Mouse (Mus musculus): ENCODE data around the gene Agbl4. TPM values are rescaled to one million over a fixed set of nuclear protein-coding genes. Genes with fewer than 3 reads are reported as not detected.

Agbl4 gene
- polyA plus RNA-seq, 1 experiment from 2014 or later: not detected

DNA sequence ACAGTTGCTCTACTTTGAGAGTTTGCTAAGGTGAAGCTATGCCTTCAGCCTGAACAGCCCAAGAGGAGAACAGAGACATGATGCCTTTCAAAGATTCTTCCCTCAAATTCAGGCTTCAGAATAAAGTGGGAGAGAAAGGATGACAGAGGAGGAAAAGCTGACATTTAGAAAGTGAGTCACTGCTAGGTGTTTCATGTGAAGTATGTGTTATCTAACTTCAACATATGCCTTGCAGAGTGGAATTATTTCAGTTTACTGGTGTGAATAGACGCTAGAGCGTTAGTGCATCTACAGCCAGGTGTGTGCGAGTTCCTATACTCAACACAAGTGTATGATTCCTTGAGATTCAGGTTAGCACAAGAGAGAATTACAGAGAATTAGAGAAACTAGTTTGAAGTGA lies 244.0 kb downstream of the Agbl4 start:
- Histone ChIP-seq H3K36me3 (replicated peaks) (no peaks in the 10 kb centered on the region), H3K27ac (replicated peaks) (no peak overlapping the region), H3K9me3 (replicated peaks) (no peaks in the 10 kb centered on the region), H3K4me3 (replicated peaks) (no peak overlapping the region), H3K9ac (no peak overlapping the region), H3K4me1 (replicated peaks) (no peaks in the 10 kb centered on the region), H3K4me2 (no peak overlapping the region), H3K27me3 (no peaks in the 10 kb centered on the region)
- ATAC-seq (ENCODE audit: insufficient read depth): no peak
- WGBS (ENCODE audit: insufficient replicate concordance): 70% methylated on average over 3 of the region's 3 CpGs

DNA sequence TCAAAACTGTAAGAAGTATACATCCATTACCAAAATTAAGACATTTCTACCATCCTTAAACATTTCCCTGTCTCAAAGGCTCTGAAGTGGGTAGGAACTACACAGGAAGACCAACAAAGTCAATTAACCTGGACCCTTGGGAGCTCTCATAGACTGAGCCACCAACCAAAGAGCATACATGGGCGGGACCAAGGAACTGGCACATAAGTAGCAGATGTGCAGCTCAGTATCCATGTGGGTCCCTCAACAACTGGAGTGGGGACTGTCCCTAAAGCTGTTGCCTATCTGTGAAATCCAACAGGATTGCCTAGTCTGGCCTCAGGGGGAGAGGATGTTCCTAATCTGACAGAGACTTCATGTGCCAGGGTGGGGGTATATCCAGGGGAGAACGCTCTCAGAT lies 265.5 kb downstream of the Agbl4 start:
- Histone ChIP-seq H3K4me1 (replicated peaks) (no peaks in the 10 kb centered on the region), H3K4me2 (no peak overlapping the region), H3K9me3 (replicated peaks) (no peaks in the 10 kb centered on the region), H3K36me3 (replicated peaks) (no peaks in the 10 kb centered on the region), H3K4me3 (replicated peaks) (no peak overlapping the region), H3K27ac (replicated peaks) (no peak overlapping the region), H3K27me3 (no peaks in the 10 kb centered on the region), H3K9ac (no peak overlapping the region)
- ATAC-seq (ENCODE audit: insufficient read depth): no peak
- WGBS (ENCODE audit: insufficient replicate concordance): 62% methylated on average over 2 of the region's 2 CpGs

DNA sequence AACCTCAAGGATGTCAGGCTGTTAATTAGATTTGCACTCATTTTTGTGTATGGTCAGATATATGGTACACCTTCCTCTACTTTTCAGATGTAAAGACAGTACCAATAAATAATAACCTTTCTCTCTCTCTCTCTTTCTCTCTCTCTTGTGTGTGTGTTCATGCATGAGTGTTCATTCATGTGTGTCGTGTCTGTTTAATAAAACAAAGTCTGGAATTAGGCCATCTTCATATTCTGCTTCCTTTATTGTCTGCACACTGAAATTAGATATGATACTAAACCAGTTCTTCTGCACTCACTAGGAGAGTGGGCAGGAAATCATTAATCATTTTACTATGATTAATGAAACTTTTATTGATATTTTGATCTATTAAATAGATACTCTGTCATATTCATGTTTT lies 276.7 kb downstream of the Agbl4 start:
- Histone ChIP-seq H3K36me3 (replicated peaks) (no peaks in the 10 kb centered on the region), H3K4me2 (no peak overlapping the region), H3K9me3 (replicated peaks) (no peaks in the 10 kb centered on the region), H3K4me1 (replicated peaks) (no peaks in the 10 kb centered on the region), H3K27me3 (no peaks in the 10 kb centered on the region), H3K4me3 (replicated peaks) (no peak overlapping the region), H3K9ac (no peak overlapping the region), H3K27ac (replicated peaks) (no peak overlapping the region)
- ATAC-seq (ENCODE audit: insufficient read depth): no peak
- WGBS (ENCODE audit: insufficient replicate concordance): 55% methylated on average over 1 of the region's 1 CpGs

DNA sequence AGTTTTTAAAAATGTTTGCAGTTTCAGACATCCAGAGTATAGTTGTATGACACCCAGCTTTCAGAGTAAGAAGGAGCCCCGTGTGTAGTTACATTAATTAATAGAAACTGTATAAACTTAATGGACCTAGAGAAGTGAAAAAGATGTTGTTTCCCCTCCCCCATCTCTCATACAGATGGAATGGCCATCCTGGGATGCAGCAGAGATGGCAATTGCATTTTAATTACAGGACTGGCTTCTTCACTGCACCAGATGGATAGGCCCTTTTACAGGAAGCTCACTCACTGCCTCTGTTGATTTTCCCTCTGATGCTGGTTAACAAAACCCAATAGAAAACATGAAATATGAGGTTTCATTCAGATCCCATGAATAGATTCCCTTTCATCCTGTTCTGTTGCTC lies 337.7 kb downstream of the Agbl4 start:
- H3K36me3 ChIP-seq (replicated peaks): no peaks in the 10 kb centered on the region
- H3K9me3 ChIP-seq (replicated peaks): no peaks in the 10 kb centered on the region
- H3K27ac ChIP-seq (replicated peaks): no peak overlapping the region
- H3K4me3 ChIP-seq (replicated peaks): no peak overlapping the region
- no peak overlapping the region for H3K9ac ChIP-seq
- ATAC-seq (ENCODE audit: insufficient read depth): no peak
- WGBS (ENCODE audit: insufficient replicate concordance): 51% methylated on average over 1 of the region's 1 CpGs
- no peaks in the 10 kb centered on the region for H3K4me1 ChIP-seq (replicated peaks)
- no peaks in the 10 kb centered on the region for H3K27me3 ChIP-seq
- H3K4me2 ChIP-seq: no peak overlapping the region

DNA sequence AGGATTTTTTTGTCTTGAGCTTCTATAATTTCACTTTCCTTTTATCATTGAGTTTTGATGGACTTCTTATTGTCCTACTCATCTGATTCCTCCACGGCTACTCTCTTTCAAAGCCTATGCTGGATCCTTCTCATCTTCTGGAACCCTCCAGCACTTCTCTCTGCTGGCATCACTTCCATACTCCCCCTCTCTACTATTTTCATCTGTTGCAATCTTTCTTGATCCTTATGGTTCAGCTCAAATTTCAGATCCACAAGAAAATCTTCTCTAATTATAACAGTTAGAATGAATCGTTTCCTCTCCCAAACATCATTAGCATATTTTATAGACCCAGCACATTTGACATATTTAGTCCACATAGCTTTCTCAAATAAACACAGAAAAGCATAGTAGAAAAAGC lies 360.5 kb downstream of the Agbl4 start:
- Histone ChIP-seq H3K27ac (replicated peaks) (no peak overlapping the region), H3K36me3 (replicated peaks) (no peaks in the 10 kb centered on the region), H3K9ac (no peak overlapping the region), H3K4me3 (replicated peaks) (no peak overlapping the region), H3K9me3 (replicated peaks) (no peaks in the 10 kb centered on the region), H3K4me1 (replicated peaks) (no peaks in the 10 kb centered on the region), H3K4me2 (no peak overlapping the region), H3K27me3 (no peaks in the 10 kb centered on the region)
- 53% methylated on average over 2 of the region's 2 CpGs for WGBS (ENCODE audit: insufficient replicate concordance)
- ATAC-seq (ENCODE audit: insufficient read depth): no peak

DNA sequence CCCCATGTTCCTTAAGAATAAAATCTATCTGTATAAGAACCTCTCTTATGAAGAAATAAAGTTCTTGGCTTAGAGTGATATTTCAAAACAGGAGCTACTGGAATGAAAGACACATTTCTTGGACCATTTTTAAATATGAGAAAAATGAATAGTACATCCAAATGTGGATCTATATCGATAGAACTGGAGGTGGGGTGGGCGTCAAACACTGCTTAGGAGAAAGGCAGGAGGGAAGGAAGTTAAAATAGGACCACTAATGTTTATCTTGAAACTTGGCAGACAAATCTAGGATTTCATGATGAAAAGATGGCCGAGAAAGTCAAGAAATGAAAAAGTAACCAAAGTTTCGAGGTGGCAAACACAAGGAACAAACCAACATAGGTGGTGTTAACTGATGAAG lies 391.1 kb downstream of the Agbl4 start:
- Histone ChIP-seq H3K27me3 (no peaks in the 10 kb centered on the region), H3K27ac (replicated peaks) (no peak overlapping the region), H3K9me3 (replicated peaks) (no peaks in the 10 kb centered on the region), H3K4me1 (replicated peaks) (no peaks in the 10 kb centered on the region), H3K4me2 (no peak overlapping the region), H3K4me3 (replicated peaks) (no peak overlapping the region), H3K36me3 (replicated peaks) (no peaks in the 10 kb centered on the region), H3K9ac (no peak overlapping the region)
- 44% methylated on average over 4 of the region's 4 CpGs for WGBS (ENCODE audit: insufficient replicate concordance)
- ATAC-seq (ENCODE audit: insufficient read depth): no peak

DNA sequence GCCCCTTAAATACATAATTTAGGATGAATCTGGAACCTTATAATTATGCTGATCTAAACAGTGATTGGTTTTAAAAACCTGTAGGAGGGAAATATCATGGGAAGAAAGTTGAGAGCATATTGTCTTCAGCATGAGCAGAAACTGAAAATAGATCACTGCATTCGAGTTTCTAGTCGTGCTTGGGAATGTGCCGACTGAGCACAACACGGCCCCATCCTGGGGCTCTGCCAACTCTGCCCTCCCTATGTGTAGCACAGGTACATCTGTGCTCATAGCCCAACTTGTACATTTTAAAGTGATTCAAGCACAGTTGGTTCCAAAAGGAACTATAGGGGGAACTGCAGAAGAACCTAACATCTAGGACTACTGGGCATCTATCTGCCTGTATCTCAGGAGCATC lies 402.4 kb downstream of the Agbl4 start:
- Histone ChIP-seq H3K4me1 (replicated peaks) (no peaks in the 10 kb centered on the region), H3K27ac (replicated peaks) (no peak overlapping the region), H3K36me3 (replicated peaks) (no peaks in the 10 kb centered on the region), H3K4me2 (no peak overlapping the region), H3K9me3 (replicated peaks) (no peaks in the 10 kb centered on the region), H3K4me3 (replicated peaks) (no peak overlapping the region), H3K27me3 (no peaks in the 10 kb centered on the region), H3K9ac (no peak overlapping the region)
- no peak for ATAC-seq (ENCODE audit: insufficient read depth)
- 59% methylated on average over 4 of the region's 4 CpGs for WGBS (ENCODE audit: insufficient replicate concordance)

DNA sequence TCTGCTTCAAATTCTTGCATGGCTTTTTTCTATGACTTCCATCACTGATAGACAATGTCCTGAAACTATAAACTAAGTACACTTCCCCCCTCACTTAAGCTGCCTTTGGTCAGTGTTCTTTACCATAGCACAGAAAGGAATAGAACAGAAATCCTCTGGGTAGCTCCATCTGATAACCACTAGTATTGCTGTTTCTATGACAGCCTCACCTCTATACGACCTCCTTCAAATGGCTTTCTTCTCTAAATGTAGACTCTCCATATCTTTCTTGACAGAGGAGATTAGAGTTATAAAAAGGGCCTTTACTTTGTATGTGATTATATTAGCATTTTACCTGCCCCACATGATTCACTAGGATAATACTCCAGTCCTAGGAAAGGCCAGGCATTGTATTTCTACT lies 413.5 kb downstream of the Agbl4 start:
- Histone ChIP-seq H3K4me1 (replicated peaks) (no peaks in the 10 kb centered on the region), H3K36me3 (replicated peaks) (no peaks in the 10 kb centered on the region), H3K9ac (no peak overlapping the region), H3K4me2 (no peak overlapping the region), H3K27me3 (no peaks in the 10 kb centered on the region), H3K4me3 (replicated peaks) (no peak overlapping the region), H3K9me3 (replicated peaks) (no peaks in the 10 kb centered on the region), H3K27ac (replicated peaks) (no peak overlapping the region)
- 53% methylated on average over 1 of the region's 1 CpGs for WGBS (ENCODE audit: insufficient replicate concordance)
- ATAC-seq (ENCODE audit: insufficient read depth): no peak

DNA sequence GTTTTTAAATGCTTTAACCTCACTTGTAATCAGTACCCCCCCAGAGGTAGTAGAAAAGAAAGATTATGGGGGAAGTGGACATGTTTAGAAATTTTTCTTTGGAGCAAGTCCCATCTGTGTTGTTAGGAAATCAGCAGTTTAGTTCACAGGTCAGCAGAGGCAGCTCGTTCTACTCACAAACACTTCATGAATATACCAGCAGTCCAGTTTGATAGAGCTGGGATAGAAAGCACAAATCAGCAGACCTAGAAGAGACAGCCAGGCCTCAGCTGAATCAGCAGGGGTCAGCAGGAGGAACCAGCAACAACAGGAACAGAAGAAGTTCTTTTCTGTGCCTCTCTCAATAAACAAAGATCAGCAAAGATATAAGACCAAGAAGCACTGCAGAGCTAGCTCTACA lies 435.3 kb downstream of the Agbl4 start:
- WGBS (ENCODE audit: insufficient replicate concordance): 50% methylated on average over 1 of the region's 1 CpGs
- no peaks in the 10 kb centered on the region for H3K9me3 ChIP-seq (replicated peaks)
- H3K4me2 ChIP-seq: no peak overlapping the region
- H3K36me3 ChIP-seq (replicated peaks): no peaks in the 10 kb centered on the region
- no peak overlapping the region for H3K27ac ChIP-seq (replicated peaks)
- no peak overlapping the region for H3K4me3 ChIP-seq (replicated peaks)
- H3K27me3 ChIP-seq: no peaks in the 10 kb centered on the region
- no peak for ATAC-seq (ENCODE audit: insufficient read depth)
- no peaks in the 10 kb centered on the region for H3K4me1 ChIP-seq (replicated peaks)
- no peak overlapping the region for H3K9ac ChIP-seq

DNA sequence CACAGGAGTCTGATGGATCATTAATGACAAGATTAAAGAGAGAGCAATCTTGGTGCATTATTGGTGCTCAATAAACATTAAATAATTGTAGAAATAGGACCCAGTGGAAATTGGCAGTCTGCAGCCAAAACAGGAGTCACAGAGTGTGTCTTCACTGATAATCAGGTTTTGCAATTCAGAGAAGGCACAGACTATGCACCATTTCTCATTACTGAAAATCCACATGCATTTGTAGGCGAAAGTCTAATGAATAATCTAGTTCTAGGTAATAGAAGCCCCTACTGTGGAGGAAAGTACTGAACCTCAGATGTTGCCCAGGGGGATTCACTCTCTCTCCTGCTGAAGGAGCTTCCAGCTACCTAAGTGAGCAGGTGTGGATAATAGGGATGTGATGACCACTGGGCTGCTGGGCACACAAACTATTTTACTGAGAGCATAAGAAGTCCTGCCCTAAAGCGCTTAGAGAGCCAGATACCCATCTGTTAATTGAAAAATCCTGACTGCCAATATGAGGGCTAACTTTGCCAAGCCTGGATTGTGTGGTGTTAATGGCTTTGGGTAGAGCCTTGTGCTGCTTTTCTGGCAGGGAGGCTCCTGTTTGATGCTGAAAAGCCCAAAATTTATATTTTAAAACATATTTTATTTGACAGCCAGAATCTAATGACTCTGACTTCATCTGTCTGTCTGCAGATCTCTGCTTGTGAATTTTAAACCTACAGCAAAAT lies 482.4 kb downstream of the Agbl4 start:
- Histone ChIP-seq H3K36me3 (replicated peaks) (no peaks in the 10 kb centered on the region), H3K4me2 (no peak overlapping the region), H3K4me1 (replicated peaks) (no peaks in the 10 kb centered on the region), H3K9ac (no peak overlapping the region), H3K4me3 (replicated peaks) (no peak overlapping the region), H3K27me3 (no peaks in the 10 kb centered on the region), H3K27ac (replicated peaks) (no peak overlapping the region), H3K9me3 (replicated peaks) (no peaks in the 10 kb centered on the region)
- WGBS (ENCODE audit: insufficient replicate concordance): 61% methylated on average over 2 of the region's 2 CpGs
- no peak for ATAC-seq (ENCODE audit: insufficient read depth)

DNA sequence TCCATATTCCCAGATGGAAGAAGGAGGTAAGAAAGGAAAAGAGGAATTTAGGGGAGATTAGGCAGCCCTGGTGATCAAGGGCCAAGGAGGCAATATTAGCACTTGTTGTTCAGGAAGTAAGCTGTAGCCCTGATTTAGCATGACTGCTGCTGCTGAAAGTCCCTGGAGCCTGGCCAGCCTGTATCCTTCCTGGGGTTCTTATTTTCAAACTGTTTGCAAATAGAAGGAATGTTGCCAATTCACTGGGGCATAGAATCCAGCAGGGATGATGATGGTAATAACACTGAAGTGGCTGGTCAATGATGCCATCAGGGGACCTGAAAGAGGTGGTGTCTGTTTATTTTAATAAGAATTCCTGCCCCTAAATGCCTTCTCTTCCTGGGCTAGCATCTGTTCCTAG lies 518.6 kb downstream of the Agbl4 start:
- no peaks in the 10 kb centered on the region for H3K36me3 ChIP-seq (replicated peaks)
- H3K9me3 ChIP-seq (replicated peaks): no peaks in the 10 kb centered on the region
- no peak overlapping the region for H3K4me3 ChIP-seq (replicated peaks)
- ATAC-seq (ENCODE audit: insufficient read depth): no peak
- no peak overlapping the region for H3K27ac ChIP-seq (replicated peaks)
- no peaks in the 10 kb centered on the region for H3K4me1 ChIP-seq (replicated peaks)
- no peaks in the 10 kb centered on the region for H3K27me3 ChIP-seq
- no peak overlapping the region for H3K9ac ChIP-seq
- no peak overlapping the region for H3K4me2 ChIP-seq

DNA sequence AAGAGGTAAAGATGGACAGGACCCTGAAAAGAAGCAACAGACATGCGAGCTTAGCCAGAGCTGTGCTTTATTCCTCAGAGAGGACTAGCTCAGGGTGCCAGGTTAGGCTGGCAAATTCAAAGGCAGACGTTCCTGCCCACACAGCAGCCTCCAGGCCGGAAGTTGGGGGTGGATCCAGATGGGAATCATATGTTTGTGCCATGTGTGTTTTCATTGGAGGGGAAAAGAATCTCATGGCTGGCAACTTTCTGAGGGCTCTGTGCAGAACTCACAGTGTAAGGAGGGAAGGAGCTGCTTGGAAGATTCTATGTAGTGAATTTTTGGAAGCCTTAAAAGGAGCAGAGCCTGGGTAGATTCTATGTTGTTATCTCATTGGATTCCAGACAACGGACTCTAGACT lies 519.1 kb downstream of the Agbl4 start:
- Histone ChIP-seq H3K4me3 (replicated peaks) (no peak overlapping the region), H3K27me3 (no peaks in the 10 kb centered on the region), H3K9ac (no peak overlapping the region), H3K4me2 (no peak overlapping the region), H3K36me3 (replicated peaks) (no peaks in the 10 kb centered on the region), H3K4me1 (replicated peaks) (no peaks in the 10 kb centered on the region), H3K9me3 (replicated peaks) (no peaks in the 10 kb centered on the region), H3K27ac (replicated peaks) (no peak overlapping the region)
- 33% methylated on average over 4 of the region's 4 CpGs for WGBS (ENCODE audit: insufficient replicate concordance)
- no peak for ATAC-seq (ENCODE audit: insufficient read depth)

Measured in liver, embryonic 15.5 days (tissue).